Mouse (Mus musculus): ENCODE data around the gene Lrrc3c.

DNA sequence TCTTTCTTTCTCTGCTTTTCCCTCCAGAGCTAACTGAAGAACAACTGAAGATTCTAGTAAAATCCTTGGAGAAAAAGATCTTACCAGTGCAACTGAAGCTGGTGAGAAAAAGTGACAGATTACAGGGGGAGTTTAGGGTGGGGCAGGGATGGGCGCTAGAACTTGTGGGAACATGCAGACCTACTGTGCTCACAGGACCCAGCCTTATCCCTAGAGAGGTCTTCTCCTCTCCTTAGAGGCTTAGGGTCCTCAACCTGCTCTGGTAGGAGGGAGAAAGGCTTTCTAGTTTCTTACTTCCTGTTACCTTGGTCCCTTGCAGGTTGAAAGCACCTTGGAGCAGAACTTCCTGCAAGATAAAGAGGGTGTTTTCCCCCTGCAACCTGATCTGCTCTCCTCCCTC is 39.4 kb downstream of the Lrrc3c start:
- no peak for TF ChIP-seq GATA1 (IDR thresholded peaks at IDR 0.05; ENCODE audit: low read length)
- no peak for TF ChIP-seq TAL1 (IDR thresholded peaks at IDR 0.05; ENCODE audit: low read length)

All from erythroblast, embryonic 14.5 days (primary cell).